Mouse (Mus musculus) embryo, embryonic 9.5 days (tissue): ENCODE measurements around the gene Scn4b.

ENCODE experiments used
- DNase-seq: peaks from one replicate; pipeline ENCODE4 v3.0.0-alpha.2; 2017; ENCODE audit errors: extremely low spot score

The Scn4b gene

DNA sequence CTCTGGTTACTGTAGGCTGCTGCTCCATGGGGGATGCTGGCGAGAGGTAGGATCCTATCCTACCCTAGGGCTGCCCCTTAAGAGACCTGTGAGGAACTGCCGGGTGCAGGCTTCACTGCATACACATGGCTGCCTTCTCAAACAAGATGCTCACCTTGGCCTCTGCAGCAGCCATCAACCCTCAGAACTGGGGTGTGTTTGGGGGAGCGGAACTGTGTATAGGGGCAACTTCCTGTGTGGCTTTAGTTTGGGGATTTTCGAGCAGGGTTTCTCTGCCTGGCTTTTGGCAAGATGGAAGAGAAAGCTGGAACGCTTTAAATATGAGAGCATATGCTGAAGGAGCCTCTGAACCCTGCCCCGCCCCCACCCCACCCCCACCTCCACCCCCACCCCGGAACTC is 11.3 kb upstream of the Scn4b start:
- no peak for DNase-seq

DNA sequence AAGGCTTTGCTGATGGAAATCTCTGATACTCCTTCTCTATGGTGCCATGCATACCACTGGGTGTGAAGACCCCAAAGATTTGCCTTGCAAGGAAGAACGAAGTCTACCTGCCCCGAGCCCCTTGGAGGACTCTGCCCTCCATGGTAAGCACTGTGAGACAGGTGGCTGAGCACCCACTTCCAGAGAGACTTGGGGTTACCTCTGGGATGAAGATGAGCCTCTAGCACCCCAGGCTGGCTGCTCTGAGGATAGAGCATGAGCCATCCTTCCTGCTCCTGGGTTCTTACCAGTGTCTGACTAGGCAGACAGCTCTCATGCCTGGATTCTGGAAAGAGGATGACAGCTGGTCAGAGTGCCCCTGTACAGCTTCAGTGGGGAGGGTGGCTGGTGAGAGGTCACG is 8.1 kb upstream of the Scn4b start:
- no peak for DNase-seq

DNA sequence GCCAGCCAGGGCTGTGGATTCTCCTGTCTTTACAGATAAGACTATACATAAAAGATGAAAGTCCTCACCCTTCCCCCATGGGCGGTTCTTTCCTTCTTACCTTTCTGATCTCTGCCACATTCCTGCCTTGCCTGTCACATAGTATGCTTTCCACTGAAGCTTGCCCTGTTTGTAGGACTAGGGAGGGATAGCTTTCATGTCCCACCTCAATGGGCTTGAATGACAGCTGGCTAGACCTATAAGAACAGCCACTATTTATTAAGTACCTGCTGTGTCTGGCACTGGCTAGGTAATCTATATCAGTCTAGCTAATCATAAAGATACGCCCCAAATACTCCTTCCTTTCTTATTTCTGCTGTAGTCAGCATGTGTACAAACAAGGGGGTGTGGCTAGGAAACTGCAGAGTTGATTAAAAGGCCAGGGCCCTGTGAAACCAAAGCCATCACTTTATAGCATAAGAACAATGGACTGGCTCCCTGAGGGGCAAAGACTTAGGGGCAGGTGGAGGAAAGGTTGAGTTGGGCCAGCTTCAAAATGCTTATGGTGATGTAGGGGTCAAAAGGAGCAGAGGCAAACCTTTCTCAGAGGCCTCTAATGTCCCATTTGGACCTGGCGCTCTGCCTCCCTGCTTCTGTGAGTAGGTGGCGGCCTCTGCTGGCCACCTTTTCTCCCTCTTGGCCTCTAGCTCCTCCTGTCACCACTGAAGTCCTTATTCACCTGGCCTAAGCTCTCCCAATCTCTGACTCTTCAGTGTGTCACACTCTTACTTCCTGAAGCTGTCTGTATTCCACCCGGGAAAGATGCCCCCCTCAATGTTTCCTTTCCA is 4.5 kb upstream of the Scn4b start:
- peak; percentile 52 for DNase-seq

DNA sequence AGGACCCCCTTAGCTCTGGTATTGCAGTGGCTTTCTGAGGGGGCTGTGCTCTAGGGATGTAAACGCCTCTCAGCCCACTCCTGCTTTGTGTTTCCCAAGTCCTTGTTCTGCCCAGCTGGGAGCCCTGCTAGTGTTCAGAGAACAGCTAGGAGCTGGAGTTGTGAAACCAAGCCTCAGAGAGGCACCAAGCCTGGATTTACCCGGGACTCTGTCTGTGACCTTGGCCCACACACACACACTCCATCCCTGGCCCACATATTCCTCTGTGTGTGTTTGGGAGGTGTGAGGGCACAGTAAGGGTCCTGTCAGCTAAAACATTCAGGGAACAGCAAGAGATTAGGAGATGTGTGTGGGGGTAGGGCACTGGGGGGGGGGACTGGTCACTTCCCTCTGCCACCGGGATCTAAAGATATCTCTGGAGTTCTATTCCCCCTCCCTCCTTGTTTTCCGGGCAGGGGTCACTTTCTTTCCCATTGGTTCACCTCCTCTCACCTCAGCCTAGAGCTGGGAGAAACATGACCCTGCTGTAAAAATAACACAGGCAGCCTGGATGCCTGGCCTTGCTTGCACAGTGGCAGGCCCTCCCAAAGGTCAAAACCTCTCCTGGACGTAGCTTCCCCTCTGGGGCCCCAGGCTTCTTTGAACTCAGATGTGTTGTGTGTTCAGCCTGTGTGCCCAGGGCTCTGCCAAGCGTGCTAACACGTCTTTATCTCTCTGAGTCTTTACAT is 1.6 kb upstream of the Scn4b start:
- DNase-seq: peak; percentile 65

DNA sequence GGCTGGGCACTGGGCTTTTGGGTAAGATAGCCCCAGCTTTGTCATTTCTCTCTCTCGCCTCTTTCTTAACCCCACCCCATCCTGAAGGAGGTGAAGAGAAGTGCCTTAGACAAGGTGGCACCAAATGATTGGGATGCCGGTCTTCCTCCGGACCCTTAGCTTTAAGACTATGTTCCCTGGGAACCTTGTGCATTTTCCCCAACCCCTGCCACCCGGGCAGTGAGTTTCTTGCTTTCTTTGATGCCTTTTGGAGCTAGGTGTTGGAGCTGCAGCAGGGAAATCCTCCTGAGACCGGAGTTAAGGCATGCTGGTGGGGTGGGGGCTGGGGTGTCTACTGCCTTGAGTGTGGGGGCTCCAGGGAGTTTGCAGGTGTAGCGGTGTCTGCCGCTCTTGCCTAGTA is 887 bp downstream of the Scn4b start:
- no peak for DNase-seq

DNA sequence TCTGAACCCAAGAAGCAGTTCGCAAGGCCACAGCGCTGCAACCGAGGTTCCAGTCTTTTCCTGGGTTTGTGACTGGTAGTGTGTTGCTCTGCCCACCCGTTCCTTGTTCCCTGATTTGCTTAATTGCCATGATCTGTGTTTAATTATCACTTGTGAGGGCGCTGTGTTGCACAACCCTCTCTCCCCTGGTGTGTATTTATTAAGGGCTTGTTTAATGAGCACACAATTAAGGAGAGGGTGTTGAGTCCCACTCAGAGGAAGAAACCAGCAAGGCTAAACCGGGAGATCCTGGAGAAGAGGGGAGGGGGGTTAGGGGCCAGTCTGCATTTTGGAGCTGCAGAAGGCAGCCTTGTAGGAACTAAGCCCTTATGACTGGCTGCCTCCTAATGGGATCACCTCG is 2.8 kb downstream of the Scn4b start:
- DNase-seq: no peak

DNA sequence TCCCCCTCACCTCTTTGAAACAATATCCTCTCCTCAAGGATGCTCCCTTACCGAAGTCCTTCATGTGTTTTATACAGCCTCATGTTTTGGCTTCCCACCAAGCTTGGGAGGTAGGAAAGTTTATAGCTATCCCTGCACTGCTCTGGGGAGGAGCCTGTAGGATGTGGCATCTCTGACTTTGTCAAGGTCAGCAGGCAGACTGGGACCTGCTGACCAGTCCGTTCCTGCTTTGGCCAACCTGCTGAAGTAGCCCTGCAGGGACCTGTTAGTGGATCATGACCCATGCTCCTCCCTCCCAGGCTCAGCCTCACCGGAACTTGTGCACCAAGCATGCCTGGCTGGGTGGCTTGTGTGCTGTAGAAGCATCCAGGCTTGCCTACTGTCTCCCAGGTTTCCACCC is 4.5 kb downstream of the Scn4b start:
- no peak for DNase-seq

DNA sequence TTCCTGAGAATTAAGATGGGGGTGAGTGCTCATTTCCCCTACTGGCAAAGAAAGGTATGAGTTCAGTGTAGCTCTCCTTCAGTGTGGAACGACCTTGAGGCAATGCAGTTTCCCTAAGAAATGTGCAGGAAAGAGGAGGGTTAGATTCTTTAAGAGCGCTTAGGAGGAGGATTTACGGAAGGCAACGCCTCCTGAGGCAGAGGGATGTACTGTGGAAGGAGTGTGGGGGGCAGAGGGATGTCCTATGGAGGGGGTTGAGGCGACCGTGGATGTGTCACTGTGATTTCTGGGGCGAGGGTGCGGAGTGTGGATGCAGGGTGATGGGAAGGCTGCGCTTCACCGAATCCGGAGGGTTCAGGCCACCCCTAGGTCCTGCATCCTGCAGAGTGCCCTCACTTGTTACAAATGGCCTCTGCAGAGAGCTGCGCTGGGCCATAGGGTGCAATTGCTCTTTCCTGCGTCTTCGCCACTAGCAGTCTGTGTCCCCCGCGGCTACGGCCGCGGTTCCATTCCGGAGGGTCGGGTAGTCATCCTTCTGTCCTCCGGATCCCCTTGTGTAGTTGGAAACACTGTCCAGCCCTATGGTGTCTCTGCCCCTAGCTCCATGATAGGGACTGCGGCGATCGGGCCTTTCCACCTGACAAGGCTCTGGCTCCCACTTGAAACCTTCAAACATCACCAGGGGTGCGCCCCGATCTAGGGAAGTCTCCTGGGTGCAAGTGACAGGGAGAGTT is 7.5 kb downstream of the Scn4b start:
- peak; percentile 4 for DNase-seq

DNA sequence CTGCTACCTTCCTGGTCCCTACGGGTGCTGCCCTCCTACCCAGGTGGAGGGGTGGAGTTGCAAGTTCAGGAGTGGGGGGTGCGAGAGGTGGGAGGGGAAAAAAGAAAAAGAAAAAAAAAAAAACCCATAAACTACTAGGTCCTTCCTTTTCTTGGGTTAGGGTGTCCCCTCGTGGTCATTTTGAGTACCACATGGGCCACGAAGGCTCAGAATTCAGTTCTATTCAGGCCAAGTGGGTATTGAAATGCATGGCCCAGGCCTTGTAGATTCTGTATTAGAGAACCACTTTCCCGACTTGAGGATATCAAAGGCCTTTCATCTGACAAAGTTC is 8.0 kb downstream of the Scn4b start:
- peak; percentile 73 for DNase-seq

DNA sequence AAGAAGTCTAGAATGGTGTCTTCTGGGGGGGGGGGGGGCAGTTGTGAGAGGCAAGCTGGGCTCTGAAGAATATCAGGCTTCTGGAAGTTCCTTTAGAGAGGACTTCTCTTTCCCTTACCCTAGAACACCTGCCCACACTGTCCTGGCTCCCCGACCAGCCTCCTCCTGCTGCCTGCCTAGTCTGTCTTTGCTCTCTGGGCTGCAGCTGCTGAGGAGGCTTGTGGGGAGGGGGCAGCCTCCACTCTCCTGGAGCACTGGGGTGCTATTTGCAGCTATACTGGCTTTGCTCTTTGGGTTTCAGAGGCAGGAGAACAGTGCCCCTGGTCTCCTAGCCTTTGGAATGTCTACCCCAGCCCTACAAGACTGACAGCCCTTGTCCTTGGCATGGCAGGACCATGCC is 12.7 kb downstream of the Scn4b start:
- no peak for DNase-seq

DNA sequence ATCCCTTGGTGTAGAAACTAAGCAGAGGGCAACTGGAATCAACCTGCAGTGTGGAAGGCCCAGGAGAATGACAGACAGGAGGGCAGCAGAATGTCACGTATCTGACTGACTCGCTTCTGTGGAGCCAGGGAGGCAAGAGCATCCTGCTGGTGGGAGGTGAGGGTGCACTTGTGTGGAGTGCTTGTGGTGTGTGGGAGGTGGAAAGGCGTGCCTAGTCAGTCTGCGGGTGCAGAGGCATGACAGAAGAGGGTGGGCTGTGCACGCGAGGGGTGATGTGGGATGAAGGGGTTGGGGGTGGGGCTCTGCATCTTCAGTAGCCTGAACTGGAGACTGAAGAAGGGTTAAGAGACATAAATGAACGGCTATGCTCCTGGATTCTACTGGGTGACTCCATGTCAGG is 15.2 kb downstream of the Scn4b start:
- DNase-seq: no peak

DNA sequence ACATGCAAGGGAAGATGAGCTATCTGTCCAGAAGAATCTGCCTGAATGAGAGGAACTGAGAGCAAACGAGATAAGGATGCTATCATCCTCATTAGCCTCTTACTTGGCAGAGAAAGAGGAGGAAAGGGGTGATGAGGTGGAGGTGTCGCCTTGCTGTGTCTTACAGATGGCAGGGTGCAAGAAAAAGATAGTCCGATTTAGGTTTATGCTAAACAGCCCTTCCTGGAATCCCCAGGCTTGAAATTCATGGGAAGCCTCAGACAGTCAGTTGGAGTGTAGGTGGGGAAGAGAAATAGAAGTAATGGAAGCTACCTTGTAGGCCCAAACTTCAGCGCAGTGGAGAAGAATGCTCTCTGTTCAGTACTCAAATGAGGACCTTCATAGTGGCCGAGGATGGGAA is 29.7 kb downstream of the Scn4b start:
- no peak for DNase-seq

DNA sequence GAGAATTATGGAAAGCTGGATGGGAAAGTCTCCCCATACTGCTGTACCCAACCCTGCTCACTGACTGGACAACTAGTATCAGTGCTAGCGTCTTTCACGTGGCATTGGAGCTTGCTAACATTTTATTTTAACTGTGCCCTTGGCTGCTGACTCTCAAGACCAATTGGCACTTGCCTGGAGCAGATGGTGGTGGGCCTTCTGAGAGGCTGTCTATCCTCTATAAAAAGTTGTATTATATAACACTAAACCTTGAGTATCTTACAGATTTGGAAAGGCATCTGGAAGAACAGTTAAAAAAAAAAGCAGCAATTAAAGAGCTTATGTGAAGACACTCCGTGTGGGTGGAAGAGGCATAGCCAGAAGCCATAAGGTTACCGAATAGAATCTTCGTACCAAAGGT is 32.0 kb downstream of the Scn4b start:
- DNase-seq: no peak

DNA sequence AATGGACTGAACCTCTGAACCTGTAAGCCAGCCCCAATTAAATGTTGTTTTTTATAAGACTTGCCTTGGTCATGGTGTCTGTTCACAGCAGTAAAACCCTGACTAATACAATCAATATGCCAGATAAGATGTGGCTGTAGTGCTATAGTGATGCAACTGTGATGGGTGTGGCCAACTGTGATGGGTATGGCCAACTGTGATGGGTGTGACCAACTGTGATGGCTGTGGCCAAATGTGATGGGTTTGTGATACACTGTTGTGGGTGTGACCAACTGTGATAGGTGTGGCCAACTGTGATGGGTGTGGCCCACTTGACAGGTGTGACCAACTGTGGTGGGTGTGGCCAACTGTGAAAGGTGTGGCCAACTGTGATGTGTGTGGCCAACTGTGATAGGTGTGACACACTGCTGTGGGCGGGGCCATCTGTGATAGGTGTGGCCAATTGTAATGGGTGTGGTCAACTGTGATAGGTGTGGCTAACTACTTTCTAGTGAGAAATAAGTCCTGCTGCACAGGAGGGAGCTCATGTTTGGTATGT is 32.9 kb downstream of the Scn4b start:
- DNase-seq: no peak

DNA sequence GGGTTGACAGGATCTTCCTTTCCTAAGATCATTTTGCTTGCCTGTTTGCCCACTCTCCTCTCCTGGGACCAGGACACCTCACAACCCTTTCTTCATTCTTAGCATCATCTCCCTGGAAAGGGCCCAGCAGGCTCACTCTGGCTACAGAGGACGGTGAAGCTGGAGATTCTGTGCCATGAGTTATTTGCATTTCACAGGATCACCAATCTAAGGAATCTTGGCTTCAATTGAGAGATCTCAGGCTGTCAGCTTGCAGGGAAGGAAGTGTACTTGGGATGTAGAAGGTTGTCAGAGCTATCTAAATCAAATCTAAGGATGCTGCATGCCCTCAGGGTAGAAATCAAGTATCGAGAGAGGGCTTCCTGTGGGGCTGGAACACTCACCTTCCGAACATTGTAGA is 35.3 kb downstream of the Scn4b start:
- no peak for DNase-seq

DNA sequence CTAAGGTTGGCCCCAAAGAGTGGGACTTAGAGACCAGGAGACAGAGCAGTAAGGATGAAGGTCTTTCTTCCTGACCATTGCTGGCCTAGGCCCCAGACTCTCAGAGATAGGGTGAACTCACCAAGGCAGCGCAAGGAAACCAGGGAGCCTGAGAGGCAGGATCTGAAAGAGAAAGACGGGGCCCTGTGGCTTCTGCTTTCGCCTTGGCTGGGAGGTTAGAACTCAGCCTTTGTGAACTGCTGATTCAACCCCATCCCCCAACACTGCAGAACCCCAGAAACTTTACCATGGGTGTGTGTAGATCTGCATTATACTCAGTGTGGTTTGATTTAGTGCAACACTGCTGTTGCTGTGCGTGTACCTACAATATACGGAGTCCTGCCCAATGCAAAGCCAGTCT is 41.1 kb downstream of the Scn4b start:
- DNase-seq: no peak

DNA sequence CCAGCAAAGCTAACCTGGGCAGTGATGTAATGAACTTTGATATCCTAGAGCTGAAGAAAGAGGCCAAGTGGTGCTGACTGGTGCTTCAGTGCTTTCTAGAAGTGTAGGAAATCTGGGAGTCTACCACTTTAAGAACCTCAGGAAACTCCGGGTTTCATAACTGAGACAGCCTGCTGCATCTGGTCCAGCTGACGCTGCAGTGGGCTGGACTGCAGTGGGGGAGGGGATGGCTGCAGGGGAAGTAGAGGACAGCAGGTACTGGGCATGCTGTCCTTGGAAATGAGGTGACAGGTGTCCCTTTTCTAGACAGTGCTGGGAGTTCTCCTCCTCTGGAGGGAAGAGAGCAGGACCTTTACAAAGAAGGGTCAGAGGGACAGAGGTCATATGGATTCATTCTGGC is 43.6 kb downstream of the Scn4b start, which contains the start of gene BC049352:
TSS of gene BC049352 (plus strand) at position 238 of the 400 bp plus-strand sequence.
- DNase-seq: no peak

DNA sequence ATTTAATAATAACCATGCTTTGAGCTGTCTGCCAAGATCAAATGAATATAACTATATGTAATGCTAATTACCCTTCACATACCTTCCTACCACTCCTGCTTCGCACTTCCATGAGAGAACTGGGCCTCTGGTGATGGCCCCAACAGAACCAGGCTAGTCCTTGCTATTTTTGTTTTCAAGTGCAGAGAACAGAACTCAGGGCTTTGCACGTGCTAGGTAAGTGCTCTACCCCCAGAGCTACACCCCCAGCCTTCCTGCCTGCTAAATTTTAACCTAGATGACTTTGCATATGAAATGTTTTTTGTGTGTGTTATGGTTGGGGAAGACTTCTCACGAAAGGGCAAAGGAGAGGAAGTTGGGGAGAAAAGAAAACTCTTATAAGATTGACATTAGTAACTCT is 44.3 kb downstream of the Scn4b start:
- DNase-seq: no peak

DNA sequence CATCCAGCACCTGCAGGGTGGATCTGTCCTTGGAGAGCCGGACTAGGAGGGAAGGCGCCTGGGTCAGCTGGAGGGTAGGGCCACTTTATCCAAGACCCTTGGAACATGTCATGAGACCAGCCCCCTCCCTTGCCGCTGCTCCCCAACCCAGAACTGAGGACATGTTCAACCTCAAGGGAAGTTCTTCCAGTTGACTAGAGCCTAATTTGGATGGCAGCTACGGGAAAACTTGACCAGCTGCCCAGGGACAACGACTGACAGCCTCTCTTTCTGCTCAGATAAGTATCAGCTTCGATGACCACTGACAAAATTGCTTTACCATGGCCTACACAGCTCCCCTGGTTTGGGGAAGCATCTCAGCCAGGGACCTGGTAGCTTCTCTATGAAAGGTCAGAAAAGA is 45.1 kb downstream of the Scn4b start:
- DNase-seq: no peak

DNA sequence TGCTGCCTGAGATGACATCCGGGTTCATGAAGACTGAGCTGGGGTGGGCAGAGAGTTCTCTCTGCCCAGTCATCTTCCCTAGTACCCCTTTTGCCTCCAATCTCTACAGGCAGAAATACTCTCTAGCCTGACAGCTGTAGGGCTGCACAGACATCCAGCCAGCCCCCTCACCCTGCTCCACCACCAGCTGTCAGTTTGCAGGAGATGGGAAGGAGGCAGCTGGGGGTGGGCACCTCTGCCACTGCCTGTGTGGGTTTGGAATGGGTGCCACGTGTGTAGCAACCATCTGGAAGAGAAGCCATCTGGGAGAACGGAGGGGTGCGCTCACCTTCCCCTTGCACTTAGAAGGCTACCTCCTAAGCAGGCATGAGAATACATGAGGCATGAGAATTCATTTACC is 47.1 kb downstream of the Scn4b start:
- DNase-seq: no peak

DNA sequence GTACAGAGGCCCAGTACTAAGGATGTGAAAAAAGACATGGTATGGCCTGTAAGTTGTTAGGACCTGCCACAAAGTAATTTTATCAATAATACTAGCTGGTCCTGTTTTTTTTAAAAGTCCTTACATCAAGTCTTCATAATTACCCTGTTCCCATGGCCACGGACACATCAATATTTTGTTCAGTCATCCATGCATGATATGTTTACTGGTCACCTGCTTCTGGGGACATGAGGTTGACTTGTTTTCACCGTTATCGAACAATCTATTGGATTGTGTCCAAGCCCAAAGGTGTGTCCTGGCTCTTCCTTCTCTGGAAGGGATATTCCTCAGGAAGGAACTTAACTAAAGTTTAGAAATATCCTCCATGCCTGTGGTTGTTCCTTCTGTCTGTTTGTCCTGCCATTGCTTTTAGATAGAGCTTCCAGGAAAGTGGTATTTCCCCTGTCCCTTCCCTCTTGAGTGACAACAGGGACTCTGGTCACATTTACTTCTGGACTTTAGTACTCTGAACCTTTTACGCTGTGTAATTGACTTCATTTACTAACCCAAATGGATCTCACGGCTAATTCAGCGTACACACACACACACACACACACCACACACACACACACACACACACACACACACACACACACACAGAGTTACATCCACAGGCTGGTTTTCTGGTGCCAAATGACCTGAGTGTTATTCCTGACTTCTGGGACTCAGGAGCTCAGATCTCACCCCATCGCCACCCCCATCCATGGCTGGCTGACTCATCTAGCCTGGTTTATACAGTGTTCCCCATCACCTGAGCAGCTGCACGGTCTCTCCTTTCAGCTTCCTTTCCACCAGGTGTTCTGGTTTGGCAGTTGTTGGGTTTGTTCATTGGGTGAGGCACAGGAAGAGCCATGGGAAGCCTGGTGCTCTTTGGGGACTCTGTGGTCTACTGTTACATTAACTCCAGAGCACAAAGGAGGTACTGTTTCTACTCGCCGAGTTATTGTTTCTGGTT is 50.7 kb downstream of the Scn4b start:
- no peak for DNase-seq
